Mouse (Mus musculus): ENCODE results near the gene Insm2. TPM values are rescaled to one million over a fixed set of nuclear protein-coding genes. Genes with fewer than 3 reads are reported as not detected.

Gene Insm2
- polyA plus RNA-seq, 1 experiment from 2014 or later = 1.6 TPM

- no peaks in the 10 kb centered on the region for H3K9me3 ChIP-seq (ENCODE audit: control insufficient read depth, low read length)
- no peak overlapping the region for H3K4me3 ChIP-seq (ENCODE audit: low read depth, low read length)
- WGBS = 81% methylated on average over 9 of the region's 9 CpGs
- H3K36me3 ChIP-seq (ENCODE audit: control insufficient read depth, insufficient read depth, low read length) = no peaks in the 10 kb centered on the region
- DNase-seq (ENCODE audit: low spot score) = no peak
- no peak overlapping the region for H3K9ac ChIP-seq (ENCODE audit: low read length)
- H3K27ac ChIP-seq (ENCODE audit: low read depth, low read length) = no peak overlapping the region
- no peak for ATAC-seq (replicated peaks; ENCODE audit: low FRiP score)
- H3K27me3 ChIP-seq (ENCODE audit: control insufficient read depth, insufficient read depth, low read length) = no peaks in the 10 kb centered on the region
- H3K4me1 ChIP-seq (replicated peaks; ENCODE audit: control insufficient read depth, insufficient read depth, low read length) = no peaks in the 10 kb centered on the region
- H3K4me2 ChIP-seq (ENCODE audit: low read depth, low read length, severe bottlenecking) = no peak overlapping the region
Observed at GRCm38 (mm10) chr12:55565867-55566266, 33.4 kb upstream of the Insm2 start.

- Histone ChIP-seq H3K9ac (ENCODE audit: low read length) (no peak overlapping the region), H3K4me2 (ENCODE audit: low read depth, low read length, severe bottlenecking) (no peak overlapping the region), H3K9me3 (ENCODE audit: control insufficient read depth, low read length) (no peaks in the 10 kb centered on the region), H3K4me3 (ENCODE audit: low read depth, low read length) (no peak overlapping the region), H3K27me3 (ENCODE audit: control insufficient read depth, insufficient read depth, low read length) (no peaks in the 10 kb centered on the region), H3K36me3 (ENCODE audit: control insufficient read depth, insufficient read depth, low read length) (no peaks in the 10 kb centered on the region), H3K4me1 (replicated peaks; ENCODE audit: control insufficient read depth, insufficient read depth, low read length) (no peaks in the 10 kb centered on the region), H3K27ac (ENCODE audit: low read depth, low read length) (no peak overlapping the region)
- no peak for DNase-seq (ENCODE audit: low spot score)
- no peak for ATAC-seq (replicated peaks; ENCODE audit: low FRiP score)
- WGBS = 82% methylated on average over 5 of the region's 5 CpGs
Observed at GRCm38 (mm10) chr12:55566837-55567236, 32.4 kb upstream of the Insm2 start.

GRCm38 (mm10) chr12:55568466-55568865 lies 30.8 kb upstream of the Insm2 start:
- Histone ChIP-seq H3K36me3 (ENCODE audit: control insufficient read depth, insufficient read depth, low read length) (no peaks in the 10 kb centered on the region), H3K4me2 (ENCODE audit: low read depth, low read length, severe bottlenecking) (no peak overlapping the region), H3K9me3 (ENCODE audit: control insufficient read depth, low read length) (no peaks in the 10 kb centered on the region), H3K4me3 (ENCODE audit: low read depth, low read length) (no peak overlapping the region), H3K27me3 (ENCODE audit: control insufficient read depth, insufficient read depth, low read length) (no peaks in the 10 kb centered on the region), H3K4me1 (replicated peaks; ENCODE audit: control insufficient read depth, insufficient read depth, low read length) (no peaks in the 10 kb centered on the region), H3K27ac (ENCODE audit: low read depth, low read length) (no peak overlapping the region), H3K9ac (ENCODE audit: low read length) (no peak overlapping the region)
- DNase-seq (ENCODE audit: low spot score) (no peak), ATAC-seq (replicated peaks; ENCODE audit: low FRiP score) (no peak)
- 88% methylated on average over 3 of the region's 3 CpGs for WGBS

- Histone ChIP-seq H3K4me1 (replicated peaks; ENCODE audit: control insufficient read depth, insufficient read depth, low read length) (0 out of 2 replicates have a peak, but pooled peaks cover 3% of the 10 kb centered on the region), H3K27me3 (ENCODE audit: control insufficient read depth, insufficient read depth, low read length) (no peaks in the 10 kb centered on the region), H3K4me2 (ENCODE audit: low read depth, low read length, severe bottlenecking) (no peak overlapping the region), H3K4me3 (ENCODE audit: low read depth, low read length) (no peak overlapping the region), H3K27ac (ENCODE audit: low read depth, low read length) (no peak overlapping the region), H3K9ac (ENCODE audit: low read length) (no peak overlapping the region), H3K36me3 (ENCODE audit: control insufficient read depth, insufficient read depth, low read length) (no peaks in the 10 kb centered on the region), H3K9me3 (ENCODE audit: control insufficient read depth, low read length) (no peaks in the 10 kb centered on the region)
- ATAC-seq (replicated peaks; ENCODE audit: low FRiP score) = no peak
- WGBS = 87% methylated on average over 6 of the region's 6 CpGs
- no peak for DNase-seq (ENCODE audit: low spot score)
Observed at GRCm38 (mm10) chr12:55569676-55570075, 29.6 kb upstream of the Insm2 start.

- H3K27me3 ChIP-seq (ENCODE audit: control insufficient read depth, insufficient read depth, low read length) = no peaks in the 10 kb centered on the region
- no peak overlapping the region for H3K4me2 ChIP-seq (ENCODE audit: low read depth, low read length, severe bottlenecking)
- DNase-seq (ENCODE audit: low spot score) = no peak
- no peak for ATAC-seq (replicated peaks; ENCODE audit: low FRiP score)
- H3K27ac ChIP-seq (ENCODE audit: low read depth, low read length) = no peak overlapping the region
- H3K9me3 ChIP-seq (ENCODE audit: control insufficient read depth, low read length) = no peaks in the 10 kb centered on the region
- no peaks in the 10 kb centered on the region for H3K36me3 ChIP-seq (ENCODE audit: control insufficient read depth, insufficient read depth, low read length)
- H3K4me3 ChIP-seq (ENCODE audit: low read depth, low read length) = no peak overlapping the region
- WGBS = 91% methylated on average over 9 of the region's 9 CpGs
- no peak overlapping the region for H3K9ac ChIP-seq (ENCODE audit: low read length)
- H3K4me1 ChIP-seq (replicated peaks; ENCODE audit: control insufficient read depth, insufficient read depth, low read length) = 0 out of 2 replicates have a peak, but pooled peaks cover 3% of the 10 kb centered on the region
Observed at GRCm38 (mm10) chr12:55570646-55571045, 28.6 kb upstream of the Insm2 start.

- DNase-seq (ENCODE audit: low spot score) (no peak), ATAC-seq (replicated peaks; ENCODE audit: low FRiP score) (no peak)
- no peak overlapping the region for H3K9ac ChIP-seq (ENCODE audit: low read length)
- no peaks in the 10 kb centered on the region for H3K36me3 ChIP-seq (ENCODE audit: control insufficient read depth, insufficient read depth, low read length)
- 73% methylated on average over 11 of the region's 11 CpGs for WGBS
- H3K27ac ChIP-seq (ENCODE audit: low read depth, low read length) = no peak overlapping the region
- H3K27me3 ChIP-seq (ENCODE audit: control insufficient read depth, insufficient read depth, low read length) = no peaks in the 10 kb centered on the region
- 0 out of 2 replicates have a peak, but pooled peaks cover 3% of the 10 kb centered on the region for H3K4me1 ChIP-seq (replicated peaks; ENCODE audit: control insufficient read depth, insufficient read depth, low read length)
- no peaks in the 10 kb centered on the region for H3K9me3 ChIP-seq (ENCODE audit: control insufficient read depth, low read length)
- no peak overlapping the region for H3K4me3 ChIP-seq (ENCODE audit: low read depth, low read length)
- no peak overlapping the region for H3K4me2 ChIP-seq (ENCODE audit: low read depth, low read length, severe bottlenecking)
Observed at GRCm38 (mm10) chr12:55571181-55571580, 28.0 kb upstream of the Insm2 start.

- no peak overlapping the region for H3K4me3 ChIP-seq (ENCODE audit: low read depth, low read length)
- no peaks in the 10 kb centered on the region for H3K9me3 ChIP-seq (ENCODE audit: control insufficient read depth, low read length)
- H3K9ac ChIP-seq (ENCODE audit: low read length) = no peak overlapping the region
- H3K4me2 ChIP-seq (ENCODE audit: low read depth, low read length, severe bottlenecking) = no peak overlapping the region
- DNase-seq (ENCODE audit: low spot score) = no peak
- no peak overlapping the region for H3K27ac ChIP-seq (ENCODE audit: low read depth, low read length)
- no peak for ATAC-seq (replicated peaks; ENCODE audit: low FRiP score)
- H3K27me3 ChIP-seq (ENCODE audit: control insufficient read depth, insufficient read depth, low read length) = no peaks in the 10 kb centered on the region
- 0 out of 2 replicates have a peak, but pooled peaks cover 3% of the 10 kb centered on the region for H3K4me1 ChIP-seq (replicated peaks; ENCODE audit: control insufficient read depth, insufficient read depth, low read length)
- H3K36me3 ChIP-seq (ENCODE audit: control insufficient read depth, insufficient read depth, low read length) = no peaks in the 10 kb centered on the region
- 73% methylated on average over 10 of the region's 10 CpGs for WGBS
Observed at GRCm38 (mm10) chr12:55571661-55572060, 27.6 kb upstream of the Insm2 start.

GRCm38 (mm10) chr12:55573089-55573488 lies 26.1 kb upstream of the Insm2 start:
- no peak for DNase-seq (ENCODE audit: low spot score)
- Histone ChIP-seq H3K27me3 (ENCODE audit: control insufficient read depth, insufficient read depth, low read length) (no peaks in the 10 kb centered on the region), H3K27ac (ENCODE audit: low read depth, low read length) (no peak overlapping the region), H3K4me3 (ENCODE audit: low read depth, low read length) (no peak overlapping the region), H3K9ac (ENCODE audit: low read length) (no peak overlapping the region), H3K4me2 (ENCODE audit: low read depth, low read length, severe bottlenecking) (no peak overlapping the region), H3K36me3 (ENCODE audit: control insufficient read depth, insufficient read depth, low read length) (no peaks in the 10 kb centered on the region), H3K9me3 (ENCODE audit: control insufficient read depth, low read length) (no peaks in the 10 kb centered on the region), H3K4me1 (replicated peaks; ENCODE audit: control insufficient read depth, insufficient read depth, low read length) (0 out of 2 replicates have a peak, but pooled peaks cover 3% of the 10 kb centered on the region)
- ATAC-seq (replicated peaks; ENCODE audit: low FRiP score) = no peak

GRCm38 (mm10) chr12:55573794-55574193 lies 25.4 kb upstream of the Insm2 start:
- no peak overlapping the region for H3K4me3 ChIP-seq (ENCODE audit: low read depth, low read length)
- DNase-seq (ENCODE audit: low spot score) (peak; percentile 72), ATAC-seq (replicated peaks; ENCODE audit: low FRiP score) (peak; percentile 84)
- H3K4me2 ChIP-seq (ENCODE audit: low read depth, low read length, severe bottlenecking) = no peak overlapping the region
- no peaks in the 10 kb centered on the region for H3K36me3 ChIP-seq (ENCODE audit: control insufficient read depth, insufficient read depth, low read length)
- H3K27ac ChIP-seq (ENCODE audit: low read depth, low read length) = no peak overlapping the region
- 4% methylated on average over 6 of the region's 6 CpGs for WGBS
- H3K4me1 ChIP-seq (replicated peaks; ENCODE audit: control insufficient read depth, insufficient read depth, low read length) = 0 out of 2 replicates have a peak, but pooled peaks cover 3% of the 10 kb centered on the region
- no peak overlapping the region for H3K9ac ChIP-seq (ENCODE audit: low read length)
- no peaks in the 10 kb centered on the region for H3K9me3 ChIP-seq (ENCODE audit: control insufficient read depth, low read length)
- no peaks in the 10 kb centered on the region for H3K27me3 ChIP-seq (ENCODE audit: control insufficient read depth, insufficient read depth, low read length)
